Mouse (Mus musculus): Measurements from ENCODE around the gene Arhgap18.

DNA sequence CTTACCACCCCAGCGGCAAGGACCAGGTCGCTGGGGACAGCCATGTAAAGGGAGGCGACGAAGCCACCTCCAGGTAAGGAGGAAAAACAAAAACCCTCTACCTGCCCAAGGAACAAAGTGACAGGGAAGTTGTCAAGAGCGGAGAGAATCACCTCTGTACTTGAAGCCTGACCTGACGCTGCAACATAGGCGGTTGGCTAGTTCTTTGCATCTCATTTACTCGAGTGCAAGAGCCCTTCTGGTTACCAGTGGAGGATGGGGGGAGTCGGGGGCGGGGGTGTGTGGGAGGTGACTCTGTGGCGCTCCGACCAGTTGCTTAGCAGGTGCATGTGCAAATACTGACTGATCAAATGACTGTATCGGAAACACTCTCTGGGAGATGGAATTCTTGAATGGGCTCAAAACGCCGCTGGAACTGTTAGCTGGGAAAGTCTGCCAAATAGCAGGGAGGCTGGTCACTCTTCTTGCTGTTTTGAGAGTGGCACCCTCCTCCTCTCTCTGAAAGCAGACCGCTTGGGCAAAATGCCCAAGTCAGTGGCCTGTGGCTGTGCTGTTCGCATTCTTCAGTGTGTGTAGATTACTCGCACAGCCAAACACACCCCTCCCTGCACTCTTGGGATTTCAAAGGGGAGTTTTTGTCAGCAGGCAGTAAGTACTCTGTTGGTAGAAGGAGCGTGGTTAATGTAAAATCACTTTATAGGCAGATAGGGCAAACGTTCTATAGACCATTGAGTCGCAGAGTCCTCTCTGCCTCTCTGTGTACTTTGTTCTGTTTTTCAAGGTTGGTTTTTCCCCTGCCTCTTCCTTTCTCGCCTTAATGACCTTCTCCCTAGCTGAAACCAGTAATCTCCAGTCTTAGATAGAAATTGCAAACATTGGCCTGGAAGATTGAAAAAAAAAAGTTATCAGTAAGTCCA is 19.7 kb downstream of the Arhgap18 start:
- no peak for TF ChIP-seq CTCF (IDR thresholded peaks at IDR 0.05; ENCODE audit: low read depth, low read length)
- TF ChIP-seq POLR2A (IDR thresholded peaks at IDR 0.05; ENCODE audit: borderline replicate concordance, low read depth, low read length) = no peak

Measured in bone marrow macrophage, adult 2 months (primary cell).